Mouse (Mus musculus) embryonic fibroblast, embryonic 13.5 days (primary cell): ENCODE measurements at regions not wholly inside any gene's neighbourhood (a gene's known extent, or its start where the extent isn't known, plus 50 kb on each side); places are given as distances from the start of the nearest gene placed in this dataset.

ENCODE experiments used
- H3K27ac ChIP-seq: 2 replicates; pipeline ENCODE4 v1.5.1; 2012; ENCODE audit warnings: low read length, control low read depth, inconsistent platforms; ENCODE audit not compliant: insufficient read depth
- H3K4me1 ChIP-seq: 2 replicates; pipeline ENCODE4 v1.6.1; 2011; ENCODE audit warnings: low read length; ENCODE audit not compliant: control insufficient read depth, insufficient read depth
- H3K4me3 ChIP-seq: 2 replicates; pipeline ENCODE4 v1.5.1; 2011; ENCODE audit warnings: mild to moderate bottlenecking, control low read depth, low read length; ENCODE audit not compliant: insufficient read depth
- CTCF ChIP-seq: IDR thresholded peaks from 2 replicates; pipeline ENCODE4 v1.5.1; 2011; ENCODE audit warnings: mild to moderate bottlenecking, control low read depth, low read length, moderate library complexity, borderline replicate concordance; ENCODE audit not compliant: insufficient read depth
- POLR2A ChIP-seq: IDR thresholded peaks from 2 replicates; pipeline ENCODE4 v1.6.1; 2011; ENCODE audit warnings: low read depth, mild to moderate bottlenecking, control low read depth, low read length, moderate library complexity

DNA sequence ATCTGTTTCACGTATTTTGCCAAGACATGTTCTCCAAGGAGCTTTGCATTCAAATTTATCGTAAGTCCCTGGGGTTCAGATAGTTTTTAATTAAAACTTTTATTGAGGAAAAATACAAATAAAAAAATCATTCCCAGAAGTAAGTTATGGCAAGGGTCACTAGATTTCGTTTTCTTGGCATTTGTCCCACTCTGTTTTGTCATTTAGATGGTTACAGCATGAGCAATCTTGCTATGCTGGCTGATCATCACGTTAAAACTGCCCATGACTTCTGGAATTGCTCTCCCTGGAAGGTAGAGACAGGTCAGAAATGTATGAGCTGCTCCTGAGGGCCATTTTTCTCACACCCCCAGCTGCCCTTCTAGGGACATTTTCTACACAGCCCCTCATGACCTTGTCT is 185.3 kb downstream of the H2al1j start:
- TF ChIP-seq CTCF (no peak), POLR2A (no peak)

DNA sequence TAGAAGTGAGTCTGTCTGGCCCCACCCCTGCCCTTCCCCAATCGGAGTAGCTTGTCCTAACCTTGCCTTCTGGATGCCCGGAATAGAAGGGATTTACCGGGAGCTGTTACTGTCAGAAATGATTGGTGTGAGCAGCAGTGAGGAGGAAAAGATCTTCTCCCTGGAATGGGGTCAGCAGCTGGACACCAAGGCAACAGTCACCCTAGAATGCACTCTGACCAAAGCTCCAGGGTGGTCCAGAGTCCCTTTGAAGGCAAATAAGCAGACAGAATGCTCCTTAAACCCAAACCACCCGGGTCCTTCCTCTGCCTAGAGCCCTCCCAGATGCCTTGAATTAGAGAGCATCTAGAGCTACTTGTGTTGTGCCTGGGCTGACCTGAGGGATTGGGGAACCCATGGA is 196.2 kb downstream of the H2al1j start:
- Histone ChIP-seq H3K4me1 (peaks cover 2% of the 10 kb centered on the region; the same call in 1 of the 2 replicates), H3K4me3 (no peak overlapping the region), H3K27ac (no peak overlapping the region)
- TF ChIP-seq CTCF (no peak), POLR2A (no peak)

More for the DNA sequence above, 185.3 kb downstream of the H2al1j start:
- Histone ChIP-seq H3K27ac (no peak overlapping the region), H3K4me1 (no peaks in the 10 kb centered on the region), H3K4me3 (no peak overlapping the region)

DNA sequence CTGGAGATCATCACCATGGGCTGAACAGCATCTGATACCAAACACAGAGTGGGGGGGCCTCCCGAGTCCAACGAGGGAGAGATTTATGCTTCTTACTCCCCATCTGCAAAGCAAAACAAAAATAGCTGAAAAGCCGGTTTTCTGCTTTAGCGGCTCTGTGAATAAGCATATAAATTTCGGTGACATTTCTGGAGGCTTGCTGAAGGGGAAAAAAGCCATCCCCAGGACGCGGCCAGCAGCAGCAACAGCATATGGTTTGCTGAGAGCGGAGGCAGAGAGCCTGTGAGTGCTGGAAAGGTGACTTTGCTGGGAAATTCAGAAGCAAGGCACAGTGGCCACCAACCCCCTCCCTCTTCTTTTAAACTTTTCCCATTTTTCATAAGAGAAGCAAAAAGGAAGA is 197.7 kb downstream of the H2al1j start:
- no peak overlapping the region for H3K4me3 ChIP-seq
- TF ChIP-seq POLR2A (no peak), CTCF (no peak)
- peaks cover 2% of the 10 kb centered on the region; the same call in 1 of the 2 replicates for H3K4me1 ChIP-seq
- H3K27ac ChIP-seq = no peak overlapping the region

GRCm38 (mm10) chrX:11528589-11528988 is 201.0 kb downstream of the H2al1j start:
- Histone ChIP-seq H3K27ac (no peak overlapping the region), H3K4me3 (no peak overlapping the region), H3K4me1 (peaks cover 2% of the 10 kb centered on the region; the same call in 1 of the 2 replicates)
- TF ChIP-seq CTCF (no peak), POLR2A (no peak)

DNA sequence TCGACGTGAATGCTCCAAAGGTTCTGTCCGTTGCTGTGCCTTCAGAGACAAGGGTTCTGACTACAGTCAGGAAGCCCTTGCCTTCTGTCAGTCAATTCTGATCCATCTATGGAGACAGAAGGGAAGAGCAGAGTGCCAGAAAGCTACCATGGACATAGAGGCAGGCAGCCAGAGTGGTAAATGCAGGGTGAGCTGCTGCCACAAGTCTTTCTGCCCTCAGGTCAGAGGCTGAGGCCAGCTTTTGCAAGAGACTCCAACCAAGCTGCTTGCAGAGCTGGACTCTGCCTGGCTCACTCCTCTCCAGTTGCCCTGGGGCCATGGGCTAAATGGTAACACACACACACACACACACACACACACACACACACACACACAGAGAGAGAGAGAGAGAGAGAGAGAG is 201.6 kb downstream of the H2al1j start:
- H3K4me3 ChIP-seq = no peak overlapping the region
- TF ChIP-seq POLR2A (no peak), CTCF (no peak)
- H3K27ac ChIP-seq = 0 out of 2 replicates have a peak overlapping the region, but pooled peaks have one; percentile 17
- H3K4me1 ChIP-seq = peaks cover 2% of the 10 kb centered on the region; the same call in 1 of the 2 replicates

DNA sequence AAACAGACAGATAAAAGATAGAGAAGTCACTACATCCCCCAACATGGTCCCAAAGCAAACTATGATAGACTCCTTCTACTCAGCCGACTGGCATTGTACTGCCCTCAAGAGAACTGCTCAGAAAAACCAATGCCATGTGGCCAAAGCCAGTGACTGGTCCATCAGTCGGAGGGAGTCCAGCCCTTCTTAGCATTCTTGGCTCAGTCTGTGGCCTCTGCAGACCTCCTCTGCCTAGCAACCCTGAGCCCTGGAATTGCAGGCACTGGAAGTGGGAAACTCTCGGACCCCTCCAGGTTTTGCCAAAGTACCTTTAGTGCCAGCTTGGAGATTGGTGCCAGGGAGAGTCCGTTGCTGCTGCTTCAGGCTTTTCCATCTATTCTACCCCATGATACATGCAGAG is 205.2 kb downstream of the H2al1j start:
- H3K4me1 ChIP-seq = peaks cover 2% of the 10 kb centered on the region; the same call in 1 of the 2 replicates
- H3K4me3 ChIP-seq = no peak overlapping the region
- TF ChIP-seq CTCF (no peak), POLR2A (no peak)
- H3K27ac ChIP-seq = no peak overlapping the region

GRCm38 (mm10) chrX:11533871-11534270 is 206.2 kb downstream of the H2al1j start:
- TF ChIP-seq CTCF (no peak), POLR2A (no peak)
- no peak overlapping the region for H3K4me3 ChIP-seq
- no peak overlapping the region for H3K27ac ChIP-seq
- H3K4me1 ChIP-seq = no peaks in the 10 kb centered on the region

DNA sequence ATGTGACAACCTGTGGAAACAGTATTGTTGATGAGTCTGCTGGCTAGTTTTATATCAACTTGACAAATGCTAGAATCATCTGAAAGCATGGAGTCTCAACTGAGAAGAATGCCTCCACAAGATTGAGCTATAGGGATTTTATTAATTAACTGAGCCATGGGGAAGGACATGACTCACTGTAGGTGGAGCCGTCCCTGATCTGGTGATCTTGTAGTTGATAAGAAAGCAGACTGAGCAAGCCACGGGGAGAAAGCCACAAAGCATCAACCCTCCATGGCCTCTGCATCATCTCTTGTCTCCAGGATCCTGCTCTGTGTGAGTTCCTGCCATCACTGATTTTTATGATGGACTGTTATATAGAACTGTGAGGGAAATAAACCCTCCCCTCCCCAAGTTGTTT is 213.4 kb downstream of the H2al1j start:
- Histone ChIP-seq H3K4me3 (no peak overlapping the region), H3K4me1 (no peaks in the 10 kb centered on the region), H3K27ac (no peak overlapping the region)
- TF ChIP-seq POLR2A (no peak), CTCF (no peak)

DNA sequence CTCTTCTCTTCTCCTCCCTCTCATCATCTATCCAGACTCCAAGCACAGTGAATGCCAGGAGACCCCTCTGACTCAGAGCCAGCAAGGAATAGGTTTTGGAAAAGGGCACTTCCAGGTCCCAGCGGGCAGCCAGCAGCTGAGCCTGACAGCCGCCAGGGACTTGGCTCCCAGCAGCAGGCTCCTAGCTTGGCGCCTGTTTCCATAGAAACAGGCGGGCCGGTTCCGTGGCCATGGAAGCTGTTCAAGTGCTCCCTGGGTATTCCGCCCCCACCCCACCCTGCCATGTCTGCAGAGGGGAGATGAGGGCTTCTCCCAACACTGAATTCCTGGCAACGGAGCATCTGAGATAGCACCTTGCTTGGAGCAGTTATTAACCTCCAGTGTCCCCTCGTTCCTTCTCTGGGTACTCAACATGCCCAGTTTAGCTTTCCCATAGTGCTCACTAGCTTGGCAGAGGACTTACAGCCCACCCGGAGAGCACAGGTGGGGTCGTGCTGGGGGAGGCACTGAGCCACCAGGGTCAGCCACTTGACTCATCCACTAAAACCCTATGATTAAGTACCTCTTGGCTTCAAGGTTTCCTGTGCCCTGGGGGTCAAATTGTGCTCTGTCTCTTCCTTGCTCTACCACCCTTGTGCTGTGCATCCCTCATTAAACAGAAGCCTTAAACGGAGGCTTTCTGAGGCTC is 222.7 kb downstream of the H2al1j start:
- H3K4me3 ChIP-seq = no peak overlapping the region
- TF ChIP-seq POLR2A (no peak), CTCF (no peak)
- no peak overlapping the region for H3K27ac ChIP-seq
- peaks cover 4% of the 10 kb centered on the region; the same call in 1 of the 2 replicates for H3K4me1 ChIP-seq

GRCm38 (mm10) chrX:11552177-11552576 is 224.6 kb downstream of the H2al1j start:
- no peak overlapping the region for H3K27ac ChIP-seq
- no peak overlapping the region for H3K4me3 ChIP-seq
- peaks cover 4% of the 10 kb centered on the region; the same call in 1 of the 2 replicates for H3K4me1 ChIP-seq
- TF ChIP-seq POLR2A (no peak), CTCF (no peak)
